Mouse (Mus musculus): ENCODE measurements around the gene Prss53. TPM values are rescaled to one million over a fixed set of nuclear protein-coding genes. Genes with fewer than 3 reads are reported as not detected.

Gene Prss53
- total and polyA plus RNA-seq, 3 experiments: 0.15 to 0.77 TPM; not detected in 1

GRCm38 (mm10) chr7:127926066-127926465 is 35.3 kb upstream of the Prss53 start:
- DNase-seq (ENCODE audit: low read depth, low spot score): no peak
- Histone ChIP-seq H3K4me1 (ENCODE audit: control insufficient read depth in 1 of 2, insufficient read depth in 2 of 2, low read length in 2 of 2) (peaks cover 0 to 26% of the 10 kb centered on the region in 2 experiments; a peak in 2 of 4 replicates), H3K4me3 (ENCODE audit: control insufficient read depth in 1 of 2, insufficient read depth in 1 of 2, low read depth in 2 of 2, low read length in 2 of 2) (no peak overlapping the region), H3K27ac (ENCODE audit: control insufficient read depth, low read depth, low read length) (no peak overlapping the region), H3K9me3 (replicated peaks; ENCODE audit: insufficient read depth, low read length) (no peaks in the 10 kb centered on the region), H3K36me3 (ENCODE audit: control insufficient read depth in 1 of 2, insufficient read depth in 2 of 2, low read length in 2 of 2) (peaks cover 2 to 17% of the 10 kb centered on the region in 2 experiments), H3K9ac (ENCODE audit: control insufficient read depth, low read depth, low read length, poor library complexity, severe bottlenecking) (no peak overlapping the region), H3K27me3 (ENCODE audit: control insufficient read depth in 1 of 2, insufficient read depth in 2 of 2, low read length in 2 of 2) (no peaks in the 10 kb centered on the region), H3K79me2 (ENCODE audit: control insufficient read depth, insufficient read depth, low read length, poor library complexity) (no peaks in the 10 kb centered on the region)
- no peak for TF ChIP-seq SIN3A (IDR thresholded peaks at IDR 0.05; ENCODE audit: low read length)
- no peak for TF ChIP-seq ZC3H11A (IDR thresholded peaks at IDR 0.05; ENCODE audit: low read depth, low read length)
- no peak for TF ChIP-seq CHD2 (IDR thresholded peaks at IDR 0.05; ENCODE audit: low read length)
- TF ChIP-seq RCOR1 (IDR thresholded peaks at IDR 0.05; ENCODE audit: low read depth, low read length): no peak
- no peak for TF ChIP-seq USF2 (IDR thresholded peaks at IDR 0.05; ENCODE audit: borderline replicate concordance in 1 of 2, insufficient read depth in 1 of 2, low read depth in 1 of 2, low read length in 2 of 2)

- no peak for TF ChIP-seq POLR2AphosphoS2 (IDR thresholded peaks at IDR 0.05; ENCODE audit: low read length)
- no peak for TF ChIP-seq EP300 (IDR thresholded peaks at IDR 0.05; ENCODE audit: low read depth in 1 of 2, low read length in 2 of 2)
- no peak for TF ChIP-seq MYB (IDR thresholded peaks at IDR 0.05; ENCODE audit: low read depth, low read length)
- TF ChIP-seq MEF2A (IDR thresholded peaks at IDR 0.05; ENCODE audit: extremely low read depth, insufficient replicate concordance, low read depth, low read length, poor library complexity, severe bottlenecking): no peak
- TF ChIP-seq MAZ (IDR thresholded peaks at IDR 0.05; ENCODE audit: low read depth, low read length): no peak
- no peak for TF ChIP-seq SIN3A (IDR thresholded peaks at IDR 0.05; ENCODE audit: low read length)
- no peak for TF ChIP-seq E2F4 (IDR thresholded peaks at IDR 0.05; ENCODE audit: borderline replicate concordance, low read depth, low read length)
- TF ChIP-seq ZC3H11A (IDR thresholded peaks at IDR 0.05; ENCODE audit: low read depth, low read length): no peak
- no peak for TF ChIP-seq USF2 (IDR thresholded peaks at IDR 0.05; ENCODE audit: borderline replicate concordance in 1 of 2, insufficient read depth in 1 of 2, low read depth in 1 of 2, low read length in 2 of 2)
- TF ChIP-seq ELF1 (IDR thresholded peaks at IDR 0.05; ENCODE audit: low read depth, low read length): no peak
- TF ChIP-seq TCF12 (IDR thresholded peaks at IDR 0.05; ENCODE audit: low read depth, low read length): no peak
- TF ChIP-seq BHLHE40 (IDR thresholded peaks at IDR 0.05; ENCODE audit: borderline replicate concordance, low read depth, low read length): no peak
- no peak for TF ChIP-seq MXI1 (IDR thresholded peaks at IDR 0.05; ENCODE audit: low read depth, low read length)
- TF ChIP-seq MAX (IDR thresholded peaks at IDR 0.05; ENCODE audit: low read length): no peak
- TF ChIP-seq TBP (IDR thresholded peaks at IDR 0.05; ENCODE audit: low read depth, low read length): no peak
- TF ChIP-seq MAFK (IDR thresholded peaks at IDR 0.05; ENCODE audit: borderline replicate concordance, low read depth, low read length): no peak
- no peak for TF ChIP-seq NRF1 (IDR thresholded peaks at IDR 0.05; ENCODE audit: insufficient read depth, low read depth, low read length, poor library complexity, severe bottlenecking)
- no peak for TF ChIP-seq CHD1 (IDR thresholded peaks at IDR 0.05; ENCODE audit: low read depth, low read length)
- no peak for TF ChIP-seq TAL1 (IDR thresholded peaks at IDR 0.05; ENCODE audit: low read length)
- DNase-seq (ENCODE audit: low read depth, low spot score): no peak
- H3K27me3 ChIP-seq (ENCODE audit: control insufficient read depth in 1 of 2, insufficient read depth in 2 of 2, low read length in 2 of 2): no peaks in the 10 kb centered on the region
- H3K4me3 ChIP-seq (ENCODE audit: control insufficient read depth in 1 of 2, insufficient read depth in 1 of 2, low read depth in 2 of 2, low read length in 2 of 2): no peak overlapping the region
- no peak overlapping the region for H3K27ac ChIP-seq (ENCODE audit: control insufficient read depth, low read depth, low read length)
- no peaks in the 10 kb centered on the region for H3K79me2 ChIP-seq (ENCODE audit: control insufficient read depth, insufficient read depth, low read length, poor library complexity)
- H3K4me1 ChIP-seq (ENCODE audit: control insufficient read depth in 1 of 2, insufficient read depth in 2 of 2, low read length in 2 of 2): peaks cover 0 to 26% of the 10 kb centered on the region in 2 experiments; a peak in 2 of 4 replicates
- peaks cover 2 to 17% of the 10 kb centered on the region in 2 experiments for H3K36me3 ChIP-seq (ENCODE audit: control insufficient read depth in 1 of 2, insufficient read depth in 2 of 2, low read length in 2 of 2)
- H3K9me3 ChIP-seq (replicated peaks; ENCODE audit: insufficient read depth, low read length): no peaks in the 10 kb centered on the region
- H3K9ac ChIP-seq (ENCODE audit: control insufficient read depth, low read depth, low read length, poor library complexity, severe bottlenecking): no peak overlapping the region
Measured at GRCm38 (mm10) chr7:127925252-127925651, 34.5 kb upstream of the Prss53 start.

Data from MEL (cell line).